Mouse (Mus musculus) left cerebral cortex, adult 9 months (tissue): ENCODE measurements around the gene Exosc5.

Experiments
- DNase-seq, 2 experiments: peaks; one replicate each; pipeline ENCODE4 v3.0.0; 2022; ENCODE audit warnings: low spot score in 2 of 2

Exosc5 gene

DNA sequence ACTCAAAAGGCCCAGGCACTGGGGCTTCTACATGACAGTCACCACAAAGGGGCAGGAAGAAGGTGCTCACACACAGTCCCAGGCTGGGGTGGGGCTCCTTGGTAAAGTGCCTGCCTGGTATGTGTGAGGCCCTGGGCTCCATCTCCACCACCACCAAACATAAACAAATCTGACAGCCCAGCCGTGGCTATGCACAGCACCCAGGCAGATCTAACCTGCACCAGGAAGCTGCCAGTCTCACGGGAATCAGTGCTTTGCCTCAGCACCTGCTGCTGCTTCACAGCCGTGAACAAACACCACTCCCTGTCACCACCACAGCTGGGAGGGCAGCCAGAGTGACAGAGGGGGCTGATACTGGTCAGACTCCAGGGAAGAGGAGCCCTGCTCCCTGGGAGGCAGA, 22.6 kb upstream of the Exosc5 start:
- no peak for DNase-seq

DNA sequence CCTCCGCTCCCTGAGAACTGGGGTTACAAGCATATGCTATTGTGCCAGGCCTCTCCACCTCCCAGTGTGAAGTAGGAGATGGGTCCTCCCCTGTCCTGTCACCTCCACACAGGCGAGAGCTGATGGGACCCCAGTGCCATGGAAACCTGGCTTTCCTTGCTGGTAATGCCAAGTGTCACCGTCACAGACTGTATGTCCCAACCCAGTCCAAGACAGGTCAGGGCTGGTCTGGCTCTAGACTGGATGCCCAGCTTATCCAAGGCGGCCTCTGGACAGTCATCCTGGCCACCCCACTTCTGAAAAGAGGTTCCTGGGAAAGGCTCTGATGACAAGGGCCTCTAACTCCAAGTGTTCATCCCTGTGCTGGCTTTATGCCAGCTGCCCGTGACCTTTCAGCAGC, 21.9 kb upstream of the Exosc5 start:
- DNase-seq = no peak

DNA sequence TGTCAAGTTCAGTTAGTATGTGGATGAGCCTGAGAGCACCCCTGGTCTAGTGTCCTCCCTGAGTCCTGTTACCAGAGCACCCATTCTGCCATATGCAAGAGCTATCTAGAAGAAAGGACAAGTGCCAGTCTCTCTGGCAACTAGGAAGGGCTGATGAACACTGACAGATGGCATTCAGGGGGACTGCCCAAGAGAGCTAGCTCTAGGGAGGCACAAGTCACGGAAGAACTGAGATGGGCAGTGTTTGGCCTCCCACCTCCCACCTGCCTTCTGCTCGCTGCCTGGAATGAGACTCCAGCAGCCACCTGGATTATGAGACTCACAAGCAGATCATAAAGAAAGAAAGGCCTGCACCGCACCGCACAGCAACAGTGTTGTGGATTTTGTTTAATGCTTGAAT, 19.2 kb upstream of the Exosc5 start:
- DNase-seq = peak in 1 of 2 experiments; percentile 69

DNA sequence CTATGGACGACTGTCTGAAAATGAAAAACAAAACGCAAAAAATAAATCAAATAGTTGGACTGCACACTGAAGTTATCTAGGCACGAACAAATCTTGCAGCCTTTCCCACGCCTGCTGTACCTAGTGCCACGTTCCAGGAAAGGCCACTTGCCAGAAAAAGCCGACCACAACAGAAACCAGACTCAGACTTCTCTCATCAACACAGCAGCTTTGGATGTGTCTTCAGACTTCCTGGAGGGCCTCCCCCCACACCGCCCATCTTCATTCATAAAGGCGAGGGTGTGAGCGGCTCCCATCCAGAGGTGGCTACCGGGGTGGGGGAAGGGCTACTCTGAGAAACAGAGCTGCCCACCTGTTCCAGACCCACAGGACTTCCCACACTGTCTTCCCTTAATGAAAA, 14.8 kb upstream of the Exosc5 start:
- no peak for DNase-seq

DNA sequence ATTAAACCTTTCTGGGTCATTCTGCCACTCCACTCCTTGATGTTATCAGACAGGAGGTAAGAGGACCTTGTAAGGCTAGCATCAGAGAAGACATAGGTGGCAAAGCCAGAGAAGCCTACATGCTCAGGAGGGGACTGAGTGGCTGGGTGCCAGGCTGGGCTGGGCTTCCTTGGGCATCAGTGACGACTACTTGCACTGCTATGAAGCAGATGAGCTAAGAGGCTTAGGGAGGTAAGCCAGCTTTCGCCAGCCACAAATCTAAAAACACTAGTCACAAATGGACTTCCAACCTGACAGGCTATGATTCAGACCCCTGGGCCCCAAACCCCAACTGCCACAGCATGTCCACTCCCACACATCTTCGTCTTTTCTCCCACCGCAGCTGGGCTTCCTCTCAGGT, 14.3 kb upstream of the Exosc5 start:
- no peak for DNase-seq

DNA sequence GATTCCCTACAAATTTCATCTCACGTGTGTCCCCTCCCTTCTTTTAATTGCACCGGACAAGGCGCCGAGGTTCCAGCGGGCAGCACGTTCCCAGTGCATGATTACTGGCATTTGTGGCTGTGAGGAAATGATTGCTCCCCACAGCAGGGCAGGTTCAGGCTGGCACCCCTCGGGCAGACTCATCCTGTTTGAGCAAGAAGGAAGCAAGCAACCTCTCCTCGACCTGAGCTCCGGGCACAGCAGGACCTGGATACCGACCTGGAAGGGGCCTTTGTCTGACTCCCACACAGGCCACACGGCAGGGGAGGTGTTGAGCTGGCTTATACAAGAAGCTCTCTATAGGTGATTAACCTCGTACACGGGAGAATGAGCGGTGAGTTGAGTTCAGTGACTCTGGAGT, 13.9 kb upstream of the Exosc5 start:
- DNase-seq = no peak

DNA sequence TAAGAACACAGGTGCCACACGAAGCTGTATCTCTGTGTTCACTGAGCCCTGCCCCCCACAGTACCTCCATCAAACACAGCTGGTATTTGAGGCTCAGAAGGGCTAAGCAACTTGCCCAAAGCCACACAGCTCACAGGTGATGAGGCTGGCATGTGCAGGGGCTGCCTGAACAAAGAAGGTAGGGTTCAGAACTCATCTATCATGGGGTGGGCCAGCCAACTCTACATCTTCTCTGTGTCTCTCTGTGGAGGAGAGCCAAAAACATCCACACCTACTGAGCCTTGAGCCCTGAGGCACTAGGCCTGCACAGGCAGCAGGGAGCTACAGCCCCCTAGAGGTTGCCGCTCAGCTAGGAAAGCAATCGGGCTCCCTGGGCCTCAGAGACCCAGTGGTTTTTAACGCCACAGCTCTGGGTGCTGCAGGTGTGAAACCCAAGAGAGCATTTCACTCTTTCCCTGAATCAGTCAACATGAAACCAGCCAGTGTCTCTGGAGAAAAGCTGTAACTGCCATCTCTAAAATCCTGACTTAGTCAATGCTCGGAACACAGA, 11.3 kb upstream of the Exosc5 start:
- no peak for DNase-seq

DNA sequence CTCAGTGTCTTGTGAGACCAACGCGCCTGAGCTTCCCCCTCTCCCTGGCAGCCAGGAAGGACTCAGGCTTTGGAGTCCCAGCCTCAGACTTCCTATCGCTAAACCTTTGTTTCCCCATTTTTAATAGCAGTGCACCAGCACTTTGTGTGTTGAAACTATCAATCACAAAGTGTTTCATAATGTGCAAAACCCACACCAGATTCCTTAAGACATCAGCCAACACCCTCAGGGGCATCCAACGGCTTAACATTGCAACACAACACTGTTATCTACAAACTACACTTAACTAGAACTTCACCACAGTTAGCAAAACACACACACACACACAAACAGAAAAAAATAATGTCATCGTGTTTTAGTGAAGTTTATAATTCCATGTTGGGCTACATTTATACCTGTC, 9.1 kb upstream of the Exosc5 start:
- DNase-seq = no peak

DNA sequence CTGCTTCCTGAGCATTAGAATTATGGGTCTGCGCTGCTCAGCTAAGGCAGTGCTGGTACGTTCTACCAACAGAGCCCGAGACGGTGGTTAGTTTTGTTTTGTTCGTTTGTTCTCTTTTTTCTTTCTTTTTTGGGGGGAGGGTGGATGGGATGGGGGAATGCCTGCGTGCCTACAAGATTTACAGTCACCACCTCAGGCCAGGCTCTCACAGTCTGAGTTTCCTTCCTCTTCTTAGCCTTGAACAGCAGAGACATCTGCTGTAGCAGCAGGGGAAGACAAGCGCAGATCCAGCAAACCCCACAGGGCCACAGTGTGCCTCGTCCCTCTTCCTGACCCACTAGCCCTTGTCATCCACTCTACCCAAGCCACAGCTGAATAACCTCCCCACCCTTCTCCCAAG, 7.7 kb upstream of the Exosc5 start:
- no peak for DNase-seq

DNA sequence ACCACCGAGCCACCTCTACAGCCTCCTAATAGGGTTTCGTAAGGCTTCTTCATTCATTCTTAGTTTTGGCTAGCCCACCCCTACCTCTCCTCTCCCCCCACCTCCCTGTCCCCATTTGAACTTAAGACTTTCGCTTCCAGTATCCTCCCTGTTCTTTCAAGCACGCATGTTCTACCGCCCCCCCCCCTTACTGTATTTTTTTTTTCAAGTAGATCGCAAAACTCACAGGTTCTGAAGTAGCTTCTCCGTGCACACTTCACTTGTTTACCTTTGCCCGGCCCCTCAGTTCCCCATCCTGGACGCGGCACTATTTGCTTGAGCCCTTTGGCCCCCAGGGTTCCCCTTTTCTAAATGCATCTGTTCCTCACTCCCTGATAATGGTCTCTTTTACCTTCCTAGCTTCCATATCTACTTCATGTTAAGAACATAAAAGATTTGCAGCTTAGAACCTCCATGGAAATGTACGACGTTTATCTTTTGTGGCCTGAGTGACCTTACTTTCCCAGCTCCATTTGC, 6.7 kb upstream of the Exosc5 start:
- no peak for DNase-seq

DNA sequence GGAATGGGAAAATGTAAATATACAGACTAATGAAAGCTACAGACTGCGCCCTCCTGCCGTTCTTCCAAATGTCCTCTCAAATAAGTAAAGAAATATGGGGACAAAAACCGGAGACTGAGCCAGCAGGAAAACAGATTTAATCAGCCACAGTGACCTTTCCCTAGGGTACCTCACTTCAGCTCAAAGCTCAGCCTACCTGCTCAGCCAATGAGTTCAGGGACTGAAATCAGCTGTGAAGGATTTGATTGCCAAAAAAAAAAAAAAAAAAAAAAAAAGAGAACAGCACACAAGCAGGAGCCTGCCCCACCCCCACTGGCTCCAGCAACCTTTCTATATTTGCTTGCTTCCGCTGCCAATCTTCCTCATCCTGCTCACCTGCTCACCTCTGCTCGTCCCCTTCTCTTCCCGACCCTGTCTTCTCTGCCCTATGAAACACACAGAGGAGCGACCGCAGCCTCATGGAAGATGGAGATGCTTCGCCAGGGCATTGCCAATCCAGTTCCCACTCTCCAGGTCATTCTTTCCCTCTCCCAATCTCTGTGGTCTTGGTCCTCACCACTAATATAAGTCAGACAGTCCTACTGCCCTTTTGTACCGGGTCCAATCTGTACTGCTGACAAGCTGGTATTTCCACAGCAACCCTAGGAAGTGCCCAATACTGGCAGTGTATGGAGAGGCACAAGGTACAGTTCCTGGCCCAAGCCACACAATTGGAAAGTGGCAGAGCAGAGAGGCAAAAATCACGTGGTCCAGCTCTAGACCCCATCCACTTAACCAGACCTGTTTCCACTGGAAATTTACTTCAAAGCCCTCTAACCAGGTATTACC, 3.1 kb upstream of the Exosc5 start:
- DNase-seq = no peak

DNA sequence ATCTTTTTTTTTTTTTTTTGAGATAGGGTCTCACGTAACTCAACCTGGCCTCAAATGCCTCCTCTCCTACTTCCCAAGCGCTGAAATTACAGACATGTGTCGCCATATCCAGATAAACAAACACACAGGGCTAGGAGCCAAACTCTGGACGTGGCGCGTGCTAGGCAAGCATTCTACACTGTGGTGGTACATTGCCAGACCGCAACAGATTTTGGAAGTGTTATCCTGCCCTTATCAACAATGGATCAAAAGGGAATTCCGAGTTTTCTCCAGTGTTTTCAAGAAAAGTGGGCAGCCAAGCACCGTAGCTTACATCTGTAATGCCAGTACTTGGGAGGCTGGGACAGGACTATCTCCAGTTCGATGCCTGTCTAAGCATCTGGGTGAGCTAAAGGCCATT, 1.2 kb upstream of the Exosc5 start:
- DNase-seq = no peak

DNA sequence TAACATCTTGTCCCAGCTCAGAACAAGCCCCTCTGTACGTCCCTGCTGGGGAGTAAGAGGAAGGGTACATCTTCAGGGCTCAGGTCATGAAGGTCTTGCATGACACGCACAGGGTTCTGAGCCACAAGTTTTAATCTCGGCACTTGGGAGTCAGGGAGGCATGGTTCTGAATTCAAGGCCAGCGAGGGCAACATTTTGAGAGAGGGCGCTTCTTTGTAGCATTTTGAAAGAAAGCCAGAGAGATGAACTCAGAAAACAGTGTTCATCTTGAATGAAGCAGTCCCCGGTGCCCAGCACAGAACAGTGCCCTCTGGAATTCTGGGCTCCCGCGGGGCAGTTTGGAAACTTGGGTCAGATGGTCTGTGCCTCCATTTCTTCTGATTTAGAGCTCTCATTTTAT, 7.4 kb downstream of the Exosc5 start:
- no peak for DNase-seq

DNA sequence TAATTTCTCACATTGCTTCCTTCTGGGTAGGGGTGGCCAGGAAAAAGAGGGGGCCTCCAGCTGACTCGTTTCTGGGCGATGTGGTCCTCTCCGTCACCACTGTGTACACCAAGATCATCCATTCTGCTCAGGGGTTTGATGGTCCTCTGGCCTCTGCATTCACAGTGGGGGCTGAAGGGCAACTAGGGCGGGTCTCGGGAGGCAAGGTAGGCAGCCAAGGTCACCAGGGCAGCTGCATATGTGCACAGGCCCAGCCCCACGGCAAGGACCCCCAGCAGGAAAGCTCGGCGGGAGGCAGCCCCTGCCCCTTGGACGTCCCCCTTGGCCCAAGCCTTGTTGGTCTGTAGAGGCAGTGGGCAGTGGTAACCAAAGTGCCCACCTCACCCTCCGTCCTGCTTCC, 10.2 kb downstream of the Exosc5 start:
- DNase-seq = no peak

DNA sequence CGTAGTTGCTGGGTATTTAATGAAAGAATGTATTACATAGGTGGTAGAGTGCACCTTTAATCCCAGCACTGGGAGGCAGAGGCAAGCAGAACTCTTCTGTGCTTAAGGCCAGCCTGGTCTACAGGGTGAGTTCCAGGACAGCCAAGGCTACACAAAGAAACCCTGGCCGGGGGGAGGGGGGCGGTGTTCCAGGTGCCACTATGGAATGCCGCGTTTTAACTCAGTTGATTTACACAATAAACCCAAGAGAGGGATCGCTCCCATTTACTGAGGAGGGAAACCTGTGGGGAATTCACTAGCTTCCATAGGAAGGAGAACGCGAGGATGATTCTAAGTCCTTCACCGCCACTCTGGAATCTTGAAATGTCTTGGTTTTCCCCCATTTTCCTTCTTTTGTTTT, 10.7 kb downstream of the Exosc5 start:
- no peak for DNase-seq

DNA sequence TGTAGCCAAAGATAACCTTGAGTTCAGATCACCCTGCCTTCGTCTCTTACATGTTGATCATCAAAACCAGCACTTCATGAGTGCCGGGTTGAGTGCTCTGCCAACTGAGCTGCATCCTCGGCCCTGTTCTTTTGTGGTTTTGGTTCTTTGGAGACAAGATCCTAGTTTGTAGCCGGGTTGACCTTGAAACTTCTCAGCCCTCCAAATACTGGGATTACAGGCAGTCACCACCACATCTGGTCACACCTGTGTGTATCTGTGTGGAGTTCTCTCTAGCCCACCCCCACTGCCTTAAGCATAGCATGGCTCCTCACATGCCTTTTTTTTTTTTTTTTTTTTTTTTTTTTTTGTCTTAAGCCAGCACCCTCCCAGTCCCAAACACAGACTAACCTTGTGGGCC, 11.1 kb downstream of the Exosc5 start:
- DNase-seq = no peak

DNA sequence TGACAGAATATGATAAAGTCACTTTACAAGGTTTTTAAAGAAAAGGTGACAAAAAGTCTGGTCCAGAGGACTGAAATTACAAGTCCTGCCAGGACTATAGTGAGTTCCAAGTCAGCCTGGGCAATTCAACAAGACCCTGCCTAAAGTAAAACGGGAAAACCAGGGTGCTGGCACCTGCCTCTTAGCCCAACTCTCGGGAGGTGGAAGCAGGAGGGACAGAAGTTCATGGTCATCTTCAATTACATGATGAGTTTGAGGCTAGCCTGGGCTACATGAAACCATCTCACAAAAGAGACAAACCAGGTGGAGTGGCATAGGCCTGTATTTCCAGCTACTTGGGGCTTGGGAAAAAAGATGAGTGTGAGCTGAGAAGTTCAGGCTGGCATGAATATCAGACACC, 12.7 kb downstream of the Exosc5 start:
- DNase-seq = no peak

DNA sequence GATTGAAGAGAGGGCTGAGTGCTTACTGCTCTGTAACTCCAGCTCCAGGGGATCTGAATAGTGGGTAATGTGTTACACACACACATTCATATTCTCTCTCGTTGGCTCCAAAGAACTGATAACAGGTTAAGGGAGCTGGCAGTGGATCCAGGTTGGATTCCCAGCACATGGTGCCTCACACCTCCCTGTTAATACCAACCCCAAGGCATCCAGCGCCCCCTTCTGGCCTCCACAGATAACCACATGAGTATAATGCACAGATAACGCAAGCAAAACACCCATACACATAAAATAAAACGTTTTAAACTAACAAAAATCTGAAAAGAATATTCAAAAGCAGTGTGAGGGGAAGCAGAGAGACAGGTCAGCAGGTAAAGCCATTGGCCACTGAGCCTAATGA, 13.5 kb downstream of the Exosc5 start:
- DNase-seq = no peak

DNA sequence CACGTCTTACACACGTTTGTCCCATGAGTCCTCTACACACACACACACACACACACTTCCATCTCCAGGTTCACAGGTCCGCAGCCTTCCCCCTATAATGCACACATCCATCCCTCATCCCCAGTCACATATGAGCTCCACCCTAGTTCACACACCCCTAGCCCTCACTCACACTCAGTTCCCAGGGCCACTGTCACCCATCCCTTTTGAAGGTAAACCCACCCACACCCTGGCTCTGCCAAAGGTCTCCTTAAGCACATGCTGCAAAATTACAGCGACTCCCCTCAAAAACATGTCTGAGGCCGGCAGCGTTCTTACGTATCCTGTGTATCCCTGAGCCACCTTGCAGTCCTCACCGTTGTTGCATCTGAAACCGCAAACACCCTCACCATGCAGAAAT, 15.3 kb downstream of the Exosc5 start:
- no peak for DNase-seq

DNA sequence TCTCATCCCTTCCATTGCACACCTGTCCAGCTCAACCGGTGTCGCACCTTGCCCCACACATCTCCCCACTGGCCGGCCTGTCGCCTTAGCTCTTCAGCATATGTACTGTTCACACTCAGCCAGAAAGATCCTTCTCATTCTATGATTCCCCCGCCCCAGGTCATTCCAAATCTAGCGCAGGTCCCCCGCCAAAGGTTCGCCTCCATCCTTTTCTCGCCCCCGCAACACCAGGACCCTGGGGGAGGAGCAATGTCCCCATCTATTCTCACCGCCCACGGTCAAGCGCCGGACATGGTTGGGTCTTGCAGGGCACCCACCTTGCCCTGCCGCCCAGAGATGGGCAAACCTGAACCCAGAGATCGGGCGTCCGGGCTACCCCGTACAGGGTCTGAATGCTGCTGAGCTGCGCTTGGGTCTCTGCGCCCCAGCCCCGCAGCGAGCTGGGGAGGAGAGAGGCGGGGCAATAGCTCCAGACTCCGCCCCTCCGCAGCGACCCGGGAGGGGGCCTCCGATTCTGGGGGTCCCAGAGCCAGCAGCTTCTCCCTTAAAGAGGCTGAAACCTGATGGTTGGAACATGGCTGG, 15.8 kb downstream of the Exosc5 start, which contains the start of gene Tmem91:
Gene Tmem91 (minus strand): TSS at position 448 of the 582 bp plus-strand sequence.
- no peak for DNase-seq

DNA sequence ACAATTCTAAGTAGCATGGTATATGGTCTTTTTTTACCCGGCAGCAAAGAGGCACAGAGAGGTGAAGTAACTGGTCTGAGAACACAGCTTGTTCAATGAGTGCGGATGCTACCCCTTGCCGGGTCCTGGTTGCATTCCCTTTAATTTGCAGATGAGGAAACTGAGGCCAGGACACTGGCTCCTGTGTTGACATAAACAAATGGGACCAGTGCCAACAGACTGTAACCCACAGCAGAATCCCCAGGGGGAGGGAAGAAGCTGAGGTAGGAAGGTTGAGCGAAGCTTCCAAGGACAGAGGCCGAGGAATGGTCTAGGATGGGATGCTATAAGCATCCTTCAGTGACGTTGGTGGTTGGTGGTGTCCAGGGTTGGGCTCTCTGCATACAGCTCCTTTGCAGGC, 16.4 kb downstream of the Exosc5 start:
- no peak for DNase-seq

DNA sequence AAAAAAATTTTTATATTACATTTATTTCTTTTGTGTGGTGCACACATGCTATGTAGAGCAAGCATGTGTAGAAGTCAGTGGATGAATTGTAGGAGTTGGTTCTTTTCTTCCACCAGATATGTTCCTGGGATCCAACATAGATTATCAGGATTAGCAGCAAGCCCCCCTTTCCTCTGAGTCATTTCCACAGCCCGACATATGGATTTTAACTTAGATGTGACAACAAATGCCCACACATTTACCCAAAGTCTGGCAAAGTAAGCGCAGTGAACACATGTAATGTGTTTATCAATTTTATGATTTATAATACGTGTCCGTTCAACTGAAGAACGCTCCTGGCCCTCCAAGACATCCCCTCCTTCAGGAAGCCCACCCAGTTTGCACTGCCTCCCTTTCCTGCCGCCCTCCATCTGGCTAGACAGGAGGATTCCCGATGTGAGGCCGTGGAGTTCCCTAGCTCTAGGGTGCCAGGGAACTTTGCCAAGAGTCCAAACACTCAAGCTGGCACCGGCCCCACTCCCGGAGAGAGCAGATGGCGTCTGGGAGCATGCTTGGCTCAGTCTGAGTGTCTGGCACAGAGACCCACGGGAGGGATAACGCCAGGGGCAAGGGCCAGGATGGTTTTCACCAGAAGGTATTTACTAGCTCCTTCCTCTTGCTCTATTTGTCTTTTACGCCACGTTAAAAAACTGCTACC, 17.3 kb downstream of the Exosc5 start:
- peak in 1 of 2 experiments; percentile 93 for DNase-seq

DNA sequence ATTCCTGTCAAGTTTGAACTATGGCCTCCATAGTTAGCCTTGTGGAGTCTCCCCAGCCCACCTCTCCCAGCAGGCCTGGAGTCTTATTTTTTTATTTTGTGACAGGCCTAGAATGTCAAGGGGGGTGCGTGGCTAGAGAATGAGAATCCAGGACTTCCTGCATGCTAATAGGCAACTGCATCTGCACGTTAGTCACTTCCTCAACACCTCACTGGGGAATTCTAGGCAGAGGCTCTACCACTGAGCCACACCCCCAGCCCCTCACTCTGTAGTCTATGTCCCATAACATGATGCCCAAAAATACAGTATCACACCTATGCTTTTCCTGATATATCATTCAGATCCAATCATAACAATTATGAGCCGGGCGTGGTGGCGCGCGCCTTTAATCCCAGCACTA, 18.0 kb downstream of the Exosc5 start:
- no peak for DNase-seq
